Mouse (Mus musculus): Measurements from ENCODE around the gene Mcl1. TPM values are rescaled to one million over a fixed set of nuclear protein-coding genes. Genes with fewer than 3 reads are reported as not detected.
A peak's percentile ranks its signal among the peaks of the same experiment; 100 is the strongest.

Mcl1 gene
- total and polyA plus RNA-seq, 2 experiments, result 39.4 to 57.5 TPM

DNA sequence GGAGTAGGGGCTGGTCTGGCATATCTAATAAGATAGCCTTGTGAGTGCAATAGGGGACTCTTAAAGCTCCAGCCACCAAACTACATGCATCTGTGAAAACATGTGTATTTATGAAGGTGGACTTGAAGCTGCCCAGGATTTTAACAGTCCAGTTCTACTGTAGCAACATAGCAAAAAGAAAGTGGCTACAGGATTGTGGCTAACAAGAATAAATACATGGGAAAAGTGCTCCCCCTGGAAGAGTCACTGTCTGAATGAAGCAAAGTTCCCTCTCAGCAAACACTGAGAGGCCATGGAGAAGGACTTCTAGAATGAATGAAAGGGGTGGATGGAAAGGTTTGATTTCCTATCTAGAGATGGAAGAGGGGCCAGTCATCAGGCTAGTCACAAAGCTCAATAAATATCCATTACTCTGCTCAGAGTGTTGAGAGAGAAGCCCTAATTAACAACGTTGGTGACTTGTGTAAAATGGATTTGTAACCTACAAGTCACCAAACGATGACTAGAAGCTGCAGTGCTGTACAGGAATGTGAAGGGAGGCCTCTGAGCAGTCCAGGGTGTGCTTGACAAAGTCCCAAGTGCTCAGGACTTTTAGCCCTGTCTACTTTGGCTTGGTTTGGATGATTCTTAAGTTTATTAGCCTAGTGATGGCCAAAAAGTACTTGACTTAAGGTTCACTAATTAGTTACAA, 2.3 kb downstream of the Mcl1 start:
- peaks cover 42% of the 10 kb centered on the region for H3K4me1 ChIP-seq (ENCODE audit: control insufficient read depth, insufficient read depth, low read length)
- WGBS, result 1% methylated on average over 2 of the region's 2 CpGs

DNA sequence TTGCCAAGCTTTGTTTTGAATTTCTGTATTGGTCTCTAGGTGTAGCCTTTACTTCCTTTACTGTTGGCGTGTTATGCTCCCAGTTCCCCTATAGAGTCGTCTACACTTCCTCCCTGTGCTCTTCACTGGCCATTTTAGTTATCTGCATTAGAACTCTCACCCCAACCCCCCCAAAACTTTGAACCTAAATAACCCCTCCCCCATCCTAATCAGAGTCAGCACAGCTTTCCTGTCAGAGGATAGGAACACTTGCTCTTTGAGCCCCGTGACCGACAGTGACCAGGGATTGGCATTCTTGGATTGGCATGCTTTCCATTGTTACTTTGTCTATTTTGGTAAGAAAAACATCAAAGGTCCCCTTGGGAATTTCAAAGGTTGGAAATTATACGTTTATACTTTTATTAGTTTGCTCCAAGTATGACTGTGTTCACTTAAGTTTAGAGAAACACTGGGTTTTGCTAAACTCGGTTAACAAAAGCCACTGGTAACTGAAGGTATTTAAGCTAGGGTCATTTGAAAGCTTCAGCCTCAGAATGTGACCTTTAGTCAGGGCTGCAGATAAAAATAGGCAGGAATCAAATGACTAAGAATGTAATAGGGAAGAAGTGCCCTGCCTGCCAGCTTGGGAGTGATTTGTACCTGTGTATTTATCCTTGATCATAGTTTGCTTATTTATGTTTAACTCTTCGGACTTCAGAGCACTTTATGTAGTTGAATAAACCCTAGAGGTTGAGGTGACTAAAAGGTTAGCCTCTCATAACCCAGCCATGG, 3.5 kb downstream of the Mcl1 start:
- H3K4me1 ChIP-seq (ENCODE audit: control insufficient read depth, insufficient read depth, low read length), result peaks cover 49% of the 10 kb centered on the region
- H3K36me3 ChIP-seq (ENCODE audit: control insufficient read depth, insufficient read depth, low read length), result peaks cover 42% of the 10 kb centered on the region
- H3K79me2 ChIP-seq (ENCODE audit: control insufficient read depth, insufficient read depth, low read length), result peaks cover 26% of the 10 kb centered on the region
- H3K27ac ChIP-seq (replicated peaks; ENCODE audit: insufficient read depth, low read depth, low read length), result peak overlapping the region; percentile 100
- DNase-seq (ENCODE audit: extremely low read depth, low read depth, low spot score), result peak; percentile 94
- WGBS, result 2% methylated on average over 7 of the region's 7 CpGs
- TF ChIP-seq POLR2A (IDR thresholded peaks at IDR 0.05; ENCODE audit: extremely low read depth, insufficient read depth, low read length) (no peak), CTCF (IDR thresholded peaks at IDR 0.05; ENCODE audit: low read depth, low read length) (no peak)
- H3K4me3 ChIP-seq (ENCODE audit: insufficient read depth, low read depth, low read length), result peak overlapping the region; percentile 31; the same call in 1 of the 2 replicates
- no peaks in the 10 kb centered on the region for H3K27me3 ChIP-seq (ENCODE audit: control insufficient read depth, insufficient read depth, low read length)
- H3K9ac ChIP-seq (ENCODE audit: low read depth, low read length), result peak overlapping the region; percentile 75

More for the DNA sequence above, 2.3 kb downstream of the Mcl1 start:
- Histone ChIP-seq H3K27me3 (ENCODE audit: control insufficient read depth, insufficient read depth, low read length) (no peaks in the 10 kb centered on the region), H3K4me3 (ENCODE audit: insufficient read depth, low read depth, low read length) (peak overlapping the region; percentile 100), H3K27ac (replicated peaks; ENCODE audit: insufficient read depth, low read depth, low read length) (peak overlapping the region; percentile 59), H3K36me3 (ENCODE audit: control insufficient read depth, insufficient read depth, low read length) (peaks cover 42% of the 10 kb centered on the region), H3K79me2 (ENCODE audit: control insufficient read depth, insufficient read depth, low read length) (peaks cover 26% of the 10 kb centered on the region), H3K9ac (ENCODE audit: low read depth, low read length) (peak overlapping the region; percentile 61)
- no peak for TF ChIP-seq POLR2A (IDR thresholded peaks at IDR 0.05; ENCODE audit: extremely low read depth, insufficient read depth, low read length)
- no peak for TF ChIP-seq CTCF (IDR thresholded peaks at IDR 0.05; ENCODE audit: low read depth, low read length)
- peak; percentile 67 for DNase-seq (ENCODE audit: extremely low read depth, low read depth, low spot score)

DNA sequence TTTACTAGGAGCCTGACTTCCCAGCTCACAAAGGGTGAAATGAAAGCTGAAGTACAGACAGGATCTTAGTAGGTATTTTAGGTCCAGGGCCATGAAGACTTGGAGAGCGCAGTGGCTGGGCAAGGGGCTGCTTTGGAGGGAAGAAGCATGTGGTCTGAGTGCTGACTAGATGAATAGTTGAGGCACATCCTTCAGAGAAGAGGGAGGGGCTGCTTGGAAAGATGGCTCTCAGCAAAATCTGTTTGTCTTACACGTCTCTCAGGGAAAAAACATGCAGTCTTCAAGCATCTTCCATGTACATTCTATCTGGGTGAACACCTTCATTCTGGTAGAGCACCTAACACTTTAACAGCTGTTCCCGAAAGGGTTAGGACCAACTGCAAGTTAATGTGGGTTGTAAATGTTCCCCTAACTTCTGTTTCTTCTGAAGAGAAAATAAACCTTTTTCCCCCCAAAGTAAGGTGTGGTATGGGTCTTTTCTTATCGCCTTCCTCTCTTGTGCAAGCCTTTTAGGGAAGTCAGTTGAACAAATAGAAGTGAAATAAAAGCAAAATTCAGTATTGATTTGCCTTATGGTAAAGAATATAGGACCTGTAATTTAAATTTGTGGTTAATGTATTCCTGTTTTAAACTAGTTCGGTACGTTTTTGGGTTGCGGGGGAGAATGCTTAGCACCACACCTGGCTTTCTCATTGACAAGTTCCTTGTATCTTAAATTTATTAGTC, 4.3 kb downstream of the Mcl1 start:
- Histone ChIP-seq H3K4me3 (ENCODE audit: insufficient read depth, low read depth, low read length) (no peak overlapping the region; the same call in 1 of the 2 replicates), H3K79me2 (ENCODE audit: control insufficient read depth, insufficient read depth, low read length) (peaks cover 26% of the 10 kb centered on the region), H3K27me3 (ENCODE audit: control insufficient read depth, insufficient read depth, low read length) (no peaks in the 10 kb centered on the region), H3K4me1 (ENCODE audit: control insufficient read depth, insufficient read depth, low read length) (peaks cover 51% of the 10 kb centered on the region), H3K9ac (ENCODE audit: low read depth, low read length) (peak overlapping the region; percentile 75), H3K36me3 (ENCODE audit: control insufficient read depth, insufficient read depth, low read length) (peaks cover 42% of the 10 kb centered on the region), H3K27ac (replicated peaks; ENCODE audit: insufficient read depth, low read depth, low read length) (peak overlapping the region; percentile 100)
- 51% methylated on average over 7 of the region's 7 CpGs for WGBS
- TF ChIP-seq POLR2A (IDR thresholded peaks at IDR 0.05; ENCODE audit: extremely low read depth, insufficient read depth, low read length), result no peak
- TF ChIP-seq CTCF (IDR thresholded peaks at IDR 0.05; ENCODE audit: low read depth, low read length), result no peak
- no peak for DNase-seq (ENCODE audit: extremely low read depth, low read depth, low spot score)

DNA sequence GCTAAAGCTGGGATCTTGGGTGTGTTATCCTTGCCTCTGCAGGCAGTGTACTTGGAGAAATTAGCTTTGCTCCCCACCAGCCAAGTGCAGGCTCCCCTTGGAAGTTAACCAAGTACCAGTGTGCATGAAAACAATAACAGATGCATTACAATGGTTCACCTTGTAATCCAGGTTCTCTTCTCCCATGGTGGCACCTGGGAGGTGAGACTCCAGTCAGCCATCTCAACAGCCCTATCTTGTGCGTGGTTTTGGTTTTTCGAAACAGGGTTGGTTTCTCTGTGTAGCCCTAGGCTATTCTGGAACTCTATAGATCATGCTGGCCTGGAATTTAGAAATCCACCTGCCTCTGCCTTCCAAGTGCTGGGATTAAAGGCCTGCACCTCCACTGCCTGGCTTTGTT, 4.9 kb downstream of the Mcl1 start:
- peak overlapping the region; percentile 76 for H3K27ac ChIP-seq (replicated peaks; ENCODE audit: insufficient read depth, low read depth, low read length)
- H3K4me3 ChIP-seq (ENCODE audit: insufficient read depth, low read depth, low read length), result no peak overlapping the region
- H3K4me1 ChIP-seq (ENCODE audit: control insufficient read depth, insufficient read depth, low read length), result peaks cover 57% of the 10 kb centered on the region
- TF ChIP-seq POLR2A (IDR thresholded peaks at IDR 0.05; ENCODE audit: extremely low read depth, insufficient read depth, low read length) (no peak), CTCF (IDR thresholded peaks at IDR 0.05; ENCODE audit: low read depth, low read length) (no peak)
- H3K79me2 ChIP-seq (ENCODE audit: control insufficient read depth, insufficient read depth, low read length), result peaks cover 26% of the 10 kb centered on the region
- H3K27me3 ChIP-seq (ENCODE audit: control insufficient read depth, insufficient read depth, low read length), result no peaks in the 10 kb centered on the region
- H3K9ac ChIP-seq (ENCODE audit: low read depth, low read length), result peak overlapping the region; percentile 15; the same call in 1 of the 2 replicates
- WGBS, result 74% methylated on average over 2 of the region's 2 CpGs
- peaks cover 42% of the 10 kb centered on the region for H3K36me3 ChIP-seq (ENCODE audit: control insufficient read depth, insufficient read depth, low read length)
- DNase-seq (ENCODE audit: extremely low read depth, low read depth, low spot score), result no peak

DNA sequence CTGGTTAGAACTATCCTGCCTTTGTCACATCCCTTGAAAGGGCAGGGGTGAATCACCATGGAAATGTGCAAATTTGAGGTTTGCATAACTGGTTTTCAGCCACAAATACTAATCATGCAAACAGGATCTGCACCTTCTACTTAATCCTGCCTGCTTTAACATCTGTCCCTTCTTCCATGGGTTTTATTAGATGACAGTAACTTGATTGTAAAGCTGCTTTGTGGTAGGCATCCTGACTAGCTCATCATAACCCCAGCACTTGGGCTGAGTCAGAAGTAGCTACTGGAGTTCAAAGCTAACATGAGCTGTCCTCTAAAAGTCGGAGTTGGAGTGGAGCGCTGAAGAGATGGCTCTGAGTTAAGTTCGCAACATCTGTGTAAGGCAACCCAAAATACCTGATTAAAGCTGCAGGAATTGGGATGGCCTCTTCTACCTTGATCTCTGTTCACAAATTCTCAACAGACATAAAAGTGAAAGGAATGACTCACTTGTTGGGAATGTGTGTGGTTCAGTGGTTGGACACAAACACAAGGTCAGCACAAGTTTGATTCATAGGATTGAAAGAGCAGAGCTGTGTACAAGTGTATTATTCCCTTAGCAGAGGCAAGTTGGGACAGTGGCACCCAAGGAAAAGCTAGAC, 5.5 kb downstream of the Mcl1 start:
- WGBS, result 64% methylated on average over 3 of the region's 3 CpGs
- no peak for TF ChIP-seq CTCF (IDR thresholded peaks at IDR 0.05; ENCODE audit: low read depth, low read length)
- no peak for TF ChIP-seq POLR2A (IDR thresholded peaks at IDR 0.05; ENCODE audit: extremely low read depth, insufficient read depth, low read length)
- no peaks in the 10 kb centered on the region for H3K27me3 ChIP-seq (ENCODE audit: control insufficient read depth, insufficient read depth, low read length)
- 0 out of 2 replicates have a peak overlapping the region, but pooled peaks have one; percentile 19 for H3K9ac ChIP-seq (ENCODE audit: low read depth, low read length)
- peaks cover 42% of the 10 kb centered on the region for H3K36me3 ChIP-seq (ENCODE audit: control insufficient read depth, insufficient read depth, low read length)
- peak overlapping the region; percentile 76 for H3K27ac ChIP-seq (replicated peaks; ENCODE audit: insufficient read depth, low read depth, low read length)
- DNase-seq (ENCODE audit: extremely low read depth, low read depth, low spot score), result peak; percentile 53
- no peak overlapping the region for H3K4me3 ChIP-seq (ENCODE audit: insufficient read depth, low read depth, low read length)
- H3K79me2 ChIP-seq (ENCODE audit: control insufficient read depth, insufficient read depth, low read length), result peaks cover 21% of the 10 kb centered on the region
- peaks cover 60% of the 10 kb centered on the region for H3K4me1 ChIP-seq (ENCODE audit: control insufficient read depth, insufficient read depth, low read length)

Measured in liver, adult 2 months (tissue).